Mouse (Mus musculus) retina, adult 2 months (tissue): ENCODE measurements around the gene Csf3r.
A peak's percentile ranks its signal among the peaks of the same experiment; 100 is the strongest.

Source experiments
- DNase-seq: peaks from one replicate; pipeline ENCODE4 v3.0.0-alpha.2; 2012; ENCODE audit warnings: low read depth, low spot score

The Csf3r gene

DNA sequence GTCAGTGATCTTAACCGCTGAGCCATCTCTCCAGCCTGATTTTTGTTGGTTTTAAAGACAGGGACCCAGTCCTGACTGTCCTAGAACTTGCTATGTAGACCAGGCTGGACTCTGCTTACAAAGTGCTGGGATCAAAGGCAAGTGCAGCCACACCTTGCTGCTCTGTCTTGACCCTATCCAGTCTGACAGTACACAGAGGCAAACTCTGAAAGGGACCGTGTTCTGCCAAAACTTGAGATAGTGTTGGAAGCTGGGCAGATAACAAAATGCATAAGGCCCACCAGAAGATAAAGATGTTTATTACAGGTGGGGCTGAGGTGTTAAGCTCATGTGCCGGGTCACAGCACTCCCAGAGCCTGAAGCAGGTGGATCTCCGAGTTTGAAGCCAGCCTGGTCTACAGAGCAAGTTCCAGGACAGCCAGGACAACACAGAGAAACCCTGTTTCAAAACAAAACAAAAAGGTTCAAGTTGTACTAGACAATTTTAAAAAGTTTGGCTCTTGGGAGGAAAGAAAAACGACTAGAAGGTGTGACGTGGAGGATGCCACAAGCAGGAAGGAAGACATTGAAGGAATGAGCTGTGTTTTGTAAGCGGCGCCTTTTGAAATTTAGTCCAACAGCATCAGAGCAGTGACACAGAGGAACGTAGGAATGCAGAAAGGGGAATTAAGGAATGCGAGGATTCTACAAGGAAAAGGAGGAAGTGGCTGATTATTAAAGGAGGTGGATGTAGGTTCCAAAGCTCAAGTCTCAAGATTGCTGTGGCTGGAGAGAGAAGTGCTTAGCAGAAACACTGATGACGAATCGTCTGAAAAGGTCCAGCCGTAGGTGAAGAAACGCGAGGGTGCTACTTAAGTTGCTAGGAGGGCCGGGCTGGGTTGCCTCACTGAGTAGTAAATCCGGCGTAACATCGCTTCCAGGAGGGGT lies 33.1 kb downstream of the Csf3r start:
- DNase-seq, result no peak

DNA sequence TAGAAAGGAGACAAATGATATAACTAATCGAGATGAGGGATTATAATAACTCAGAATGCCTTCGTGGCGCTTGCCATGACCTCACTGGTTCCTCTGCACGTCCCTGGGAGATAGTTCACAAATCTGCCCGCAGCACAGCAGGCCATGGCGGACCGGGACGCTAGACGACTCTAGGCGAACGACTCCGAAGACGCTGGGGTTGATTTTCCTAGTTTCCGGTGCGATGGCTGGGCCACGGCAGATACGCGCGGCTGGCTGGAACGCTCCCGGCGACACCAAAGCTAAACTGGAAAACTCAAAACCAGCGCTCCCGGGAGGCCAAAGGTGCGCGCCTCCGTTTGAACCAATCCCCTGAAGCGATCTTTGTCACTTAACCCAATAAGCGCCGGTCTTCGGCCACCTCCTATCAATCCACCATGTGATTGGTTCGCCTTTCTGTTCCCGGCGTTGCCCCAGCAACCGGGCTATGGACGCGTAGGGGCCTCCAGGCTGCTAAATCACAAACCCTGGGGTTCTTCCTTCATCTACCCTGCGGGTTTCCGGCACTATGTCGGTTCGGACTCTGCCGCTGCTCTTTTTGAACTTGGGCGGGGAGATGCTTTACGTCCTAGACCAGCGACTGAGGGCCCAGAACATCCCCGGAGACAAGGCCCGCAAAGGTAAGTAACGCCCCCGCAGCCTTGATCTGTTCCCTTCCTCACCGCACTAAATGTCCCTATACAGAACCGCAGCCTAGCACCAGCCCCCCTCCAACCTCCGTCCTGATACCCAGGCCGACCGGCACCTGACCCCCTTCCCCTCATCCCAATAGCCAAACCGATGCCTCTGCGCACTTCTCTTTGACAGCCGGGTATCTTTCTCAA lies 34.0 kb downstream of the Csf3r start, which contains the start of gene Oscp1:
Oscp1 (plus strand) TSS at position 432 of the 863 bp plus-strand sequence.
- DNase-seq, result peak; percentile 80

DNA sequence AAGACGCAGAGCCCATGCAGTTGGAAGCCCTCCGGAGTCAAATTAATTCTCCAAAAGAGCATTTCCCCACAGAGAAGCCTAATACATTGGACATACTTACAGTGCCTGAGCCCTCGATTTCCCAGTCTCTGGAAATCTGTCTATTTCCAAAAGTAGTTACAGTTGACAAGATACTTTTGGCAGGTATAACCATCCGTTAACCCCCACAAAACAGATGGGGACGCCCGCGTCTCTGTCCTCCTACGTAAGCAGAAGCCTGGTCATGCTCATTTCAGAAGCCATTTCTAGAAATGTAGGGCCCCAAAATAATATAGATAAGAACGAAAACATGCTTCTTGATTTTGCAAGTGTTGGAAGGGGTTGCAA lies 34.6 kb downstream of the Csf3r start:
- DNase-seq, result no peak

DNA sequence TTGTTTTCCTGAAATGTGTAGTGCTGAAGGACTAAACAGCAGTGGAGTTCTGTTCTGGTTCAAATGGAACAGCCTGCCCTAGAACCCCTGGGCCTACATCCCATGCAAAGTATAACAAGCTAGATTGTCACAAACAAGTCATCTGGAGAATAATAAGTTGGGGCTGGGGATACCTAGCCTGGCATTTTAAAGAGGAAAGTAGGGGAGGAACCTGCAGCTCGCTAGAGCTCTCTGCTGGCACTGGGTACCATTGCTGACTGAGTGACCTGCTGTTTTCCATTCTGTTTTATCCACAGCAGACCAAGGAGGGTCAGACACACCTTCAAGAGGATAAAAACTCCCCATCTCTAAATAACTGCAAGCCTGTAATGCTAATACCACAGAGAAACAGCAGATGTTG lies 38.5 kb downstream of the Csf3r start:
- no peak for DNase-seq

DNA sequence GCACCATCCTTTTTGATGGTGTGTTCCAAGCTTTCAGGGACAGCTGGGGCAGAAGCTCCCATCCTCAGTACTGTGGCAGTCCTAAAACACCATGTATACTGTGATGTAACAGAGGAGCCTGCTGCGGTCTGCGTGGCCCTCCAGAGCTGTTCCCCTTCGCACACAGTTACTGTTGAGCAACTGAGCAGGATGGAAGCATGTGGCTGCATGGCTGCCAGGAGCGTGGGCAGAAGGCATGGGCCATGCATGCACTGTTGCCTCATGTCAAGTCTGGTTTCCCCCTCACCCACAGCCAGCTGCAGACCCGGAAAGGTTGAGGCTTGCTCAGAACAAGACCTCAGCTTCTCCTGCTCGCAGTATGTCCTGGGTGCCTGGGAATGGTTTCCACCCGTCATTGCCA lies 40.9 kb downstream of the Csf3r start:
- DNase-seq, result no peak

DNA sequence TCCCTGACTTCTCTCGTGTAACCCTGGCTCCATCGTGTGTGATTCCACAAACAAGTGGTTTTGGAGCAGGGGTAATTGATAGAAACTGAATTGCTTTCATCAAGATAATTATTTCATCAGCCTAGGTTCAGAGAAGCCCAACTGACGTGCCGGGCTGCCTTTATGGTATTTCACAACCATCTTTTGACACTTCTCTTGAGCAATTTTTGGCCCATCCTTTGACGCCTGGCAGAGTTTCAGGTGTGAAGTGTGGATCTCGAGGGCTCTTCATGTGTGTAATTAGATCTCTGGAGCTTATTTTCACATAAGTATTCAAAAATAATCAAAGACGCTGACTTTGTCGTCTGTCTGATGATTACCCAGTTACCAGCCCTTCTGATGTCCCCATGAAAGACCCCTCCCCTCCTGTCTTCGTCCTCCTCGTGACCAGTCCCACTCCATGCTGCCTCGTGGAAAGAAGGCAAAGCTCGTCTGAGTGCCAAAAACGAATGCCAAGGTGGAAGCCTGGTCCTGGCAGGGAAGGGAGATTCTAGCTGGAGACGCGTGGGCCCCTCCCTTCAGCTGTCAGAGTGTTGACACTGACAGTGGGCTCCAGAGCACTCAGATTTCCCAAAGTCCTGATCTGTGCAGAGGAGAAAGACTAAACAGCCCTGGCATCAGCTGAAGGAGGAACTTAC lies 43.2 kb downstream of the Csf3r start:
- no peak for DNase-seq

DNA sequence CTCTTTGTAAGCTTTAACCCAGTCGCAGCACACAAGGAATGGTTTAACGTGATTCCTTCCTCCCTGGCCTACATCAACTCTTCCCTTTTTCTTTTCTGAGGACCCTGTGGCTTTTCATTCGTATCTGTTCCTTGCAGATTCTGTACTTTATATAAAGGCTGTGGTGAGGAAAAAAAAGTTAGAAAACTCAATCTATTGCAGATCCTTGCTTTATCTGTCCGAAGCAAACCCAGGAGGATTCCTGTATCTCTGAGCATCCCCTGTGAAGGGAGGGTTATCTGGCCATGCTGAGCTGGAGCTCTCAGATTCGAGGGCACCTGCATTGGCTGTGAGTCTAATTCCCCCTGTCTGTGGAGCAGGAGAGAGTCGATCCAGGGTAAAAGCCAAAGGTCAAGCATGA lies 44.5 kb downstream of the Csf3r start:
- DNase-seq, result no peak

DNA sequence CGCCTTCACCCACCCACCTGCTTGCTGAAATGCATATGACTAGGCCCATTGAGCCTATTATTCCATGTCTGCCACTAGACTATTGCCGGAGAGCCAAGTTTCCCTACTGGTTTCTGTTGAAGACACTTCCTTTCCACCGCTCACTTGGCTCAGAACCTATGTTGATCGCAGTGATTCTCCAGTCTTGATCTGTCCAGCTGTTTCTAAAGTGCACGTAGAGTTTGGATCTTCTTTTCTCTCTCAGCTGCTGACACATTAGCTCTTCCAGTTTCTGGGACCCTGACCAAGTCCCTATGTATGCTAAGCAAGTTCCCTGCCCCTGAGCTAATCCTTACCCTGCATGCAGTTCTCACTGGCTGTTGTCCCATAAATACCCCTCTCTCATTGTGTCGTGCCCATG lies 53.5 kb downstream of the Csf3r start:
- DNase-seq, result no peak

DNA sequence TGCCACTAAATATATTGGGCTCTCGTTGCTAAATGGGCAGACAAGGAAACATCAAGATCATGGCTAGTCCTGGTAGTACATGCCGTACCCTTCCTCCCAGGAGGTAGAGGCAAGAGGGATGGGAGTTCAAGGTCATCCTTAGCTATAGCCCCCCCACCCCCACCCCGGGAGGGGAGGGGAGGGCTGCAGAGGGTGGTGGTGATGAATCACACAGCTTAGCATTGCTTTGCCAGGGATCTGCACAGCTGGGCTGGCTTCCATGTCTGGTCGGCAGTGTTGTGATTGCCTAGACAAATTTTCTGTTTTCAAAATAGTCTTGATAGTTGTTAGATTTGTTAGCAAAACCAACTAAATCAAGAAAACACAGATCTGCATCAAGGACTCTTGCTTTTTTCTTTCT lies 54.9 kb downstream of the Csf3r start:
- DNase-seq, result no peak

DNA sequence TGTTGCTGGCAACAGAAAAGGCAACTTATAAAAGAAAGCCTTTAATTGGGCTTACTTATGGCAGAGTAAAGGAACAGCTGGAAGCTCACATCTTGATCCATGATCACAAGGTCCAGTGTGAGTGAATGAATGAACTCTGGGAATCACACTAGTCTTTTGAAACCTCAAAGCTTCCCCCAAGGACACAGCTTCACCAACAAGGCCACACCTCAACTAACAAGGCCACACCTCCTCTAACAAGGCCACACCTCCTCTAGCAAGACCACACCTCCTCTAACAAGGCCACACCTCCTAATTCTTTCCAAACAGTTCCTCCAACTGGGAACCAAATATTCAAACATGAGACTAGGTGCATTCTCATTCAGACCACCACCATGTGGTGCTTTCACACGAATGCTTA lies 57.3 kb downstream of the Csf3r start:
- DNase-seq, result no peak

DNA sequence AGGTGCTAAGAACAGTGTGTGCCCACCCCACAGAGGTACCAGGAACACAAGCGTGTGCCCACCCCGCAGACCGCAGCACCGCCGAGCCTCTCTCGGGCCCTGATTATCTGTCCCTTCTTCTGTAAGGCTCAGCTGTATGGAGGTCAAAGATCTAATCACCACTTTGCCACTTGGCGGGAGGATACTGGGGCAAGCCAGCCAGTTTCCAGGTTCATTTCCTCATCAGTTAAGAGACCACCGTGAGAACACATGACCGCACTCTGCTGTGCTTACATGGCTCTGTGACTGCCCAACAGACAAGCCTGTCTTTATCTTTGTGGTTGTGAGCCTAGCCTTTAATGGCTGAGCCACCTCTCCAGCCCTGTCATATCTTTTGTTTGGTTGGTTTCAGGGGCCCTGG lies 58.7 kb downstream of the Csf3r start:
- DNase-seq, result no peak

DNA sequence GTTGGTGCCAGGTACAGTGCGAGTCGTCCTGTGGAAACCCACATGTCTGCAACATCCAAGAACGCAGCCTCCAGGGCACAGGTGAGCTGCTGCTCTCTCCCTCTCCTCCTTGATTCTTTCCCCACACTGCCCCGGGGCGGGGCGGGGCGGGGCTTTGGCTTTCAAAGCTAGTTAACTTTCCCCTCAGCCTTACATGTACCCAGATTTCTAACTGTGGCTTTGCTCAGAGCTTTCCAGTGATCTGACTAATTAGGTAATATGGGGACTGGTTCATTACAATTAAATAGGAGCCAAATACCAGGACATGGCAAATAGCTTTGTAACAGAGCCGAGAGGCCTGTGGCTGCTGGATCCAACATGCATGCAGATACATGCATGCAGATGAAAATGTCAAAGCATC lies 60.0 kb downstream of the Csf3r start:
- no peak for DNase-seq

DNA sequence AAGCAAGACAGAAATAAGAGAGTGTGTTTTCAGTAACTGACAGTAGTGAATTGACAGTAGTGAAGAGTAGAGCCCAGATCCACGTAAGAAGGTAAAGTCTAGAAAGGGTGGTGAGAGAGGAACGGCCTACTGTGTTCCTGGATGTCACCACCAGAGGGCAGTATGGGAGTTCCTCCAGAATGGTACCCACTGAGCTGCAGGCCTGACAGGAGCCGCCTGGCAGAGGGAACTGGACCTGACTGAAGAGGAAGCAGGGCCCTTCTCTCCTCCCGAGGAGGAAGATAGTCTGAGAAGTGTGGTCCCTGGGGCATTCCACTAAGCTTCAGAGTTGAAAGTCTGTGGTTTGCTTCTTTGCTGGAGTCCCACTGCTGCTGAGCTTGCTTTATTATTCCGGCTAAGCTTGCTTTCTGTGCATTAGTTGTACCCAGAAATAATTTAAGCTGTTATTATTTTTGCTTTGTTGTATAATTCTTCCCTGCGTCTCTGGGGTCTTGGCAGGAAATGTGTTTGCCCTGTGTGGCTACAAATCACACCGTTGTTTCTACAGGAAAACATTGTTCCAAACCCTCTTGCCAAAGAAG lies 61.7 kb downstream of the Csf3r start:
- DNase-seq, result peak; percentile 65

DNA sequence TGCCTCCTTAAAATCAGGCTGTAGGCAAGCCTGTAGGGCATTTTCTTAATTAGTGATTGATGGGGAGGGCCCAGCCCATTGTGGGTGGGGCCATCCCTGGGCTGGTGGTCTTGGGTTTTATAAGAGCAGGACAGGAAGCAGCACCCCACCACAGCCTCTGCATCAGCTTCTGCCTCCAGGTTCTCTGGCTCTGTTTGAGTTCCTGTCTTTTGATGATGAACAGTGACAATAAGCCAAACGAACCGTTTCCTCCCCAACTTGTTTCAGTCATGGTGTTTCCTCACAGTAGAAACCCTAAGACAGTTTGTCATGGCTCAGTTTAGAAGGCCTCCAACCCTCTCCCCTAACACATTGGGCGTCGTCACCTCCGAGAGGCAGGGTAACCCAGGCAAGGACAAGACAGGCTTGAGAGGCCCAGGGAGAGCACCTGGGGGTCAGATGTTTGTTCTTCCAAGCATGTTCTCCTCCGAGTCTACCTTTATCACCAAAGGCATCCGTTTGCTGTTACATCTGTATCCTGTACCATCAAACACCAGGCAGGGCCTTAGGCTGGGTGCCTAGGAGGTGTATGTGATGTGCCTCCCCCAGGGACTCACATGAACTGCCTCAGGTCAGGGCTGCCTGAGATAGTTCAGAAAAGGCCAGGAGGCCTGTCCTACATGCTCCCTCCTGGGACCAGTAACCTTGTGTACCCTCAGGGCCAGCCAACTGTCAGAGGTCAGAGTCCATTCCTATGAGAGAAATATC lies 65.9 kb downstream of the Csf3r start:
- DNase-seq, result no peak

DNA sequence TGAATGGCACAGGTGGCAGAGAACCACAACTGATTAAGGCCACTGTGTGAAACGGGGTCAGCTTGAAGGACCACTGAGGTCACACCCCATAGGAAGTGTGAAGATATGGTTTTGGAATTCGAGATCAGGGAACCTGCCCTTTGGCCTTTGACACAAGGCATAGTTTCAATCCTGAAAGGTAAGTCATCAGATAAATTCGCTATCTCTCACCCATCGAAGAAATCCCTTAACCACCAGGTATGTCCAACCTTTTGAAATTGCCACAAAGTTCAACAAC lies 66.4 kb downstream of the Csf3r start:
- no peak for DNase-seq

DNA sequence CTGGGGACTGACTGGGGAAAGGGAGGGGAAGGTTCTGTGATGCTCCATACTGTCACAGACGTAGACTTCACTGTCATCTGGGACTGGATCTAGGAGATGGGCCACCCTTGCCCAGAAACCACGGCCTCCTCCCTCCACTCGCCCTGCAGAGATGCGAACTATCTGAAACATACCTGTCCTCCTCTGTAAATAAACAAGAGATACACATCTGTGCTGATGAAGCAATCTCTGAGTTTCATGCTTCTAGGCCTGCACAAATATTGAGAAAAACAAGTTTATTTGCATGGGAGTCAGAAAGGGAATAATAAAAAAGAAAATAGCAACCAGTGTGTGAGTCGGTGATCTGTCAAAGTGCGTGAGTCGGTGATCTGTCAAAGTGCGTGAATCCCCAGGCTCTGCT lies 67.5 kb downstream of the Csf3r start:
- no peak for DNase-seq
